Mouse (Mus musculus) G1E (cell line): ENCODE measurements around the gene Umps. TPM values are rescaled to one million over a fixed set of nuclear protein-coding genes. Genes with fewer than 3 reads are reported as not detected.

ENCODE experiments used
- ATAC-seq: 2 replicates; pipeline ENCODE4 v1.8.0; 2016; ENCODE audit warnings: mild to moderate bottlenecking; ENCODE audit not compliant: insufficient number of reproducible peaks, poor library complexity, low FRiP score, severe bottlenecking; ENCODE audit errors: extremely low read depth
- DNase-seq: peaks from one replicate; pipeline ENCODE4 v3.0.0; 2012; ENCODE audit warnings: low spot score
- H3K27me3 ChIP-seq: 2 replicates; pipeline ENCODE4 v1.6.1; 2012; ENCODE audit warnings: mild to moderate bottlenecking, low read length, inconsistent platforms; ENCODE audit not compliant: insufficient read depth
- H3K36me3 ChIP-seq: replicated peaks from 2 replicates; pipeline ENCODE3; 2012; ENCODE audit warnings: mild to moderate bottlenecking, inconsistent platforms
- H3K4me1 ChIP-seq: 2 replicates; pipeline ENCODE4 v1.6.1; 2012; ENCODE audit warnings: low read depth, low read length, inconsistent platforms, mixed read lengths; ENCODE audit not compliant: insufficient read depth
- H3K4me3 ChIP-seq: 2 replicates; pipeline ENCODE4 v1.5.1; 2012; ENCODE audit warnings: low read depth, mild to moderate bottlenecking, inconsistent platforms, low read length, moderate library complexity, mixed read lengths
- H3K9me3 ChIP-seq: replicated peaks from 2 replicates; pipeline ENCODE4 v1.6.1; 2012; ENCODE audit warnings: inconsistent platforms
- CTCF ChIP-seq: IDR thresholded peaks from 2 replicates; pipeline ENCODE4 v1.5.1; 2012; ENCODE audit warnings: low read depth, low read length, inconsistent platforms, mixed read lengths
- GATA1 ChIP-seq: IDR thresholded peaks from 2 replicates; pipeline ENCODE4 v1.6.1; 2012; ENCODE audit warnings: borderline replicate concordance, low read length, inconsistent platforms, mixed read lengths
- GATA2 ChIP-seq: IDR thresholded peaks from 2 replicates; pipeline ENCODE4 v1.6.1; 2012; ENCODE audit warnings: low read depth, low read length, inconsistent platforms, borderline replicate concordance
- POLR2AphosphoS5 ChIP-seq: IDR thresholded peaks from 2 replicates; pipeline ENCODE4 v1.6.1; 2012; ENCODE audit warnings: low read depth, low read length, inconsistent platforms; ENCODE audit not compliant: insufficient replicate concordance
- TAL1 ChIP-seq: conservative IDR thresholded peaks from 2 replicates; pipeline ENCODE4 v1.6.1; 2012; ENCODE audit warnings: low read depth, low read length, inconsistent platforms, mixed read lengths
- polyA plus RNA-seq: library from polyadenylated mRNA; stranded (reverse); fragments of >175 nt; gene quantifications from 2 replicates; pipeline ENCODE4 v1.2.3, GENCODE M21; 2012
- total RNA-seq, 2 experiments: library from RNA; stranded (forward) in 1 of 2; stranded (reverse) in 1 of 2; fragments of 200-1000 nt in 1 of 2; fragments of >200 nt in 1 of 2; fragmentation: Nextera tagmentation in 1 of 2; gene quantifications; 2 replicates each; pipeline ENCODE4 v1.2.3; 2014 to 2017

Umps gene
- total and polyA plus RNA-seq, 3 experiments, result 35.6 to 80.9 (median 38.0) TPM

- Histone ChIP-seq H3K4me1 (no peaks in the 10 kb centered on the region; the same call in 1 of the 2 replicates), H3K36me3 (no peaks in the 10 kb centered on the region), H3K27me3 (peaks cover 73% of the 10 kb centered on the region), H3K4me3 (no peak overlapping the region), H3K9me3 (no peaks in the 10 kb centered on the region)
- no peak for TF ChIP-seq TAL1
- no peak for TF ChIP-seq GATA1
- TF ChIP-seq CTCF, result no peak
- no peak for TF ChIP-seq POLR2AphosphoS5
- no peak for TF ChIP-seq GATA2
- no peak for DNase-seq
- no peak for ATAC-seq
Measured at GRCm38 (mm10) chr16:33937567-33937966, 29.3 kb downstream of the Umps start.

GRCm38 (mm10) chr16:33936885-33937284 lies 30.0 kb downstream of the Umps start:
- ATAC-seq (no peak), DNase-seq (no peak)
- H3K27me3 ChIP-seq, result peaks cover 76% of the 10 kb centered on the region
- H3K4me1 ChIP-seq, result no peaks in the 10 kb centered on the region; the same call in 1 of the 2 replicates
- no peaks in the 10 kb centered on the region for H3K9me3 ChIP-seq
- H3K4me3 ChIP-seq, result no peak overlapping the region
- no peak for TF ChIP-seq CTCF
- no peak for TF ChIP-seq GATA2
- TF ChIP-seq POLR2AphosphoS5, result no peak
- TF ChIP-seq TAL1, result no peak
- TF ChIP-seq GATA1, result no peak
- H3K36me3 ChIP-seq, result no peaks in the 10 kb centered on the region

- H3K4me1 ChIP-seq, result no peaks in the 10 kb centered on the region; the same call in 1 of the 2 replicates
- ATAC-seq (no peak), DNase-seq (no peak)
- peaks cover 75% of the 10 kb centered on the region for H3K27me3 ChIP-seq
- no peaks in the 10 kb centered on the region for H3K9me3 ChIP-seq
- TF ChIP-seq POLR2AphosphoS5 (no peak), TAL1 (no peak), GATA2 (no peak), CTCF (no peak), GATA1 (no peak)
- no peak overlapping the region for H3K4me3 ChIP-seq
- H3K36me3 ChIP-seq, result no peaks in the 10 kb centered on the region
Measured at GRCm38 (mm10) chr16:33935407-33935785, 31.4 kb downstream of the Umps start.

- TF ChIP-seq TAL1, result no peak
- no peak for TF ChIP-seq CTCF
- no peak for TF ChIP-seq GATA1
- no peak for TF ChIP-seq POLR2AphosphoS5
- no peak for TF ChIP-seq GATA2
- no peak for ATAC-seq
- Histone ChIP-seq H3K4me1 (no peaks in the 10 kb centered on the region; the same call in 1 of the 2 replicates), H3K27me3 (peaks cover 78% of the 10 kb centered on the region), H3K9me3 (no peaks in the 10 kb centered on the region), H3K36me3 (no peaks in the 10 kb centered on the region), H3K4me3 (no peak overlapping the region)
- DNase-seq, result no peak
Measured at GRCm38 (mm10) chr16:33934701-33935406, 32.0 kb downstream of the Umps start.

GRCm38 (mm10) chr16:33933411-33933810 lies 33.4 kb downstream of the Umps start:
- ATAC-seq (no peak), DNase-seq (no peak)
- TF ChIP-seq TAL1 (no peak), GATA2 (no peak), POLR2AphosphoS5 (no peak), CTCF (no peak), GATA1 (no peak)
- H3K4me1 ChIP-seq, result no peaks in the 10 kb centered on the region; the same call in 1 of the 2 replicates
- H3K36me3 ChIP-seq, result no peaks in the 10 kb centered on the region
- no peaks in the 10 kb centered on the region for H3K9me3 ChIP-seq
- peaks cover 73% of the 10 kb centered on the region for H3K27me3 ChIP-seq
- no peak overlapping the region for H3K4me3 ChIP-seq

- TF ChIP-seq CTCF, result no peak
- no peak for TF ChIP-seq GATA2
- TF ChIP-seq POLR2AphosphoS5, result no peak
- ATAC-seq, result no peak
- Histone ChIP-seq H3K4me1 (no peaks in the 10 kb centered on the region), H3K27me3 (peaks cover 65% of the 10 kb centered on the region), H3K4me3 (no peak overlapping the region), H3K36me3 (no peaks in the 10 kb centered on the region), H3K9me3 (no peaks in the 10 kb centered on the region)
- no peak for DNase-seq
Measured at GRCm38 (mm10) chr16:33932126-33932525, 34.7 kb downstream of the Umps start.

- no peaks in the 10 kb centered on the region for H3K4me1 ChIP-seq
- H3K27me3 ChIP-seq, result peaks cover 61% of the 10 kb centered on the region
- H3K36me3 ChIP-seq, result no peaks in the 10 kb centered on the region
- ATAC-seq (no peak), DNase-seq (no peak)
- no peaks in the 10 kb centered on the region for H3K9me3 ChIP-seq
- TF ChIP-seq GATA2 (no peak), GATA1 (no peak), POLR2AphosphoS5 (no peak), TAL1 (no peak), CTCF (no peak)
- no peak overlapping the region for H3K4me3 ChIP-seq
Measured at GRCm38 (mm10) chr16:33931682-33932081, 35.2 kb downstream of the Umps start.
